Mouse (Mus musculus) CH12.LX (cell line): ENCODE results near the gene Hist1h1t.

Experiments
- CHD2 ChIP-seq: IDR thresholded peaks from 2 replicates; pipeline ENCODE4 v1.6.1; 2011; ENCODE audit warnings: low read length, improper control_type of control experiment
- CTCF ChIP-seq, 2 experiments: IDR thresholded peaks in 1 of 2; conservative IDR thresholded peaks in 1 of 2; 2 replicates each; pipeline ENCODE4 v1.5.1; 2011 to 2012; ENCODE audit warnings: low read depth in 2 of 2, low read length in 2 of 2, improper control_type of control experiment in 1 of 2, inconsistent platforms in 1 of 2, mild to moderate bottlenecking in 1 of 2, moderate library complexity in 1 of 2
- ETS1 ChIP-seq: conservative IDR thresholded peaks from 2 replicates; pipeline ENCODE4 v1.6.1; 2012; ENCODE audit warnings: low read depth, mild to moderate bottlenecking, inconsistent platforms, low read length, improper control_type of control experiment, moderate library complexity
- JUND ChIP-seq: conservative IDR thresholded peaks from 2 replicates; pipeline ENCODE4 v1.6.1; 2011; ENCODE audit warnings: low read depth, low read length, improper control_type of control experiment
- MAFK ChIP-seq: IDR thresholded peaks from 2 replicates; pipeline ENCODE4 v1.6.1; 2011; ENCODE audit warnings: low read length, improper control_type of control experiment; ENCODE audit not compliant: insufficient replicate concordance
- MAX ChIP-seq: IDR thresholded peaks from 2 replicates; pipeline ENCODE4 v1.6.1; 2011; ENCODE audit warnings: low read length, improper control_type of control experiment
- MAZ ChIP-seq: IDR thresholded peaks from 2 replicates; pipeline ENCODE4 v1.6.1; 2012; ENCODE audit warnings: low read depth, mild to moderate bottlenecking, inconsistent platforms, low read length, improper control_type of control experiment, moderate library complexity
- MEF2A ChIP-seq: IDR thresholded peaks from 2 replicates; pipeline ENCODE4 v1.6.1; 2014; ENCODE audit warnings: low read depth, mild to moderate bottlenecking, inconsistent platforms, low read length, improper control_type of control experiment, borderline replicate concordance
- MYC ChIP-seq: IDR thresholded peaks from 2 replicates; pipeline ENCODE4 v1.6.1; 2011; ENCODE audit warnings: low read depth, mild to moderate bottlenecking, improper control_type of control experiment, low read length
- NELFE ChIP-seq: IDR thresholded peaks from 2 replicates; pipeline ENCODE4 v1.6.1; 2011; ENCODE audit warnings: low read depth, low read length, improper control_type of control experiment
- NRF1 ChIP-seq: IDR thresholded peaks from 2 replicates; pipeline ENCODE4 v1.6.1; 2014; ENCODE audit warnings: low read depth, mild to moderate bottlenecking, inconsistent platforms, low read length, improper control_type of control experiment, moderate library complexity
- POLR2A ChIP-seq: IDR thresholded peaks from 2 replicates; pipeline ENCODE4 v1.6.1; 2011; ENCODE audit warnings: low read depth, mild to moderate bottlenecking, improper control_type of control experiment, low read length
- USF1 ChIP-seq: IDR thresholded peaks from 2 replicates; pipeline ENCODE4 v1.6.1; 2014; ENCODE audit warnings: low read depth, mild to moderate bottlenecking, inconsistent platforms, low read length, improper control_type of control experiment

- TF ChIP-seq CHD2 (no peak), MAX (no peak), POLR2A (no peak), MAFK (no peak), CTCF (conservative IDR thresholded peaks at IDR 0.05 in 1 of 2, IDR thresholded peaks at IDR 0.05 in 1 of 2; ENCODE audit: low read depth in 2 of 2, low read length in 2 of 2) (no peak), ETS1 (no peak), MYC (no peak), MAZ (no peak), MEF2A (no peak), JUND (no peak), USF1 (no peak), NRF1 (no peak), NELFE (no peak)
Observed at GRCm38 (mm10) chr13:23702220-23702619, 6.6 kb downstream of the Hist1h1t start.
